Mouse (Mus musculus): ENCODE results near the gene Gabbr2. TPM values are rescaled to one million over a fixed set of nuclear protein-coding genes. Genes with fewer than 3 reads are reported as not detected.

The Gabbr2 gene
- polyA plus RNA-seq, 1 experiment, result 0.12 TPM

DNA sequence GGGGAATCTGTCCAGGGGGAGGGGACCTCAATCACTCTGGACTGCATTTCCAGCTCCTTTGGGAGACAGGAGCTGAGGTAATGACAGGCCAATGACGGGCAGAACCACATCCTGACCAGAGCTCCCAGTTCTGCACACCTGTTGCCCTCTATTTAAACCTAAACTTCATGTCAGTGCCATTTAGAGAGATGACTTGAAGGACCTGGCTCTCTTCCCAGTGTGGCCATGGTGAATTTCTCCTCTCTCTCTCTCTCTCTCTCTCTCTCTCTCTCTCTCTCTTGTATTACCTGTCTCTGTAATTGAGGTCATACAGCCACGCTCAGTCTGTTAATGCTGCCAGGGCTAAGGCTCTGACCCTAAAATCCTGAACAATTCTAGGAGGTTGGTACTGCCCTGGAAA is 58.1 kb downstream of the Gabbr2 start:
- DNase-seq (ENCODE audit: low read depth, low spot score), result no peak
- WGBS, result 41% methylated on average over 2 of the region's 2 CpGs

DNA sequence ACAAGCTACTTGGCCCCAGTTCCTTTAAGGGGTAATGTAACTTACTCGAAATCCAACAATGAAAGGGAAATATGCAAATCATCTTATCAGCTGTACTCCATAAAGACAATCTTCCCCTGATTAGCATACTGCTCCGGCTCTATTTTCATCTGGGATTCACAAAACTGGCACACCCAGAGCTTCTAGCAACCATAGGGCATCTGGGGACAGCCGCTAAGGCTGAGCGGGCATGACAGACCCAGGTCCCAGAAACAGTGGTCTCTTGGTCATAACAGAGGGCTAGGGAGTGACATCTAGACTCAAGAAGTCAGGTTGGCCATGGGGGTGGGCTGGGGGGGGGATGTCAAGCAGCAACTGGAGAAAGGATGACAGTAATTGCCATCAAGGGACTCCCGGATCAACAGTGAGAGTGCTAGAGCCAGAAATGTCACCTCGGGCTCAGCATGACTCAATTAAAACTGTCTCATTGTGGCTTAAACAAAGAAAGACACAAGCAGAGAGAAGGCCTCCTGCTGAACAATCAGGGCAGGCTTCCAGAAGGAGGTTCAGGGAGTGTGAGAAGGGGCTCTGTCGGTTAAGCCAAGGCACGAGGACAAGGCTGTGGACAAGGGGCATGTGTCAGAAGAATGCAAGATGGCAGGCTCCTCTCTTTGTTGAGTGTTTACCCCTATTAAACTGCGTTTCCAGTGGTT is 59.8 kb downstream of the Gabbr2 start:
- WGBS, result 66% methylated on average over 9 of the region's 9 CpGs

DNA sequence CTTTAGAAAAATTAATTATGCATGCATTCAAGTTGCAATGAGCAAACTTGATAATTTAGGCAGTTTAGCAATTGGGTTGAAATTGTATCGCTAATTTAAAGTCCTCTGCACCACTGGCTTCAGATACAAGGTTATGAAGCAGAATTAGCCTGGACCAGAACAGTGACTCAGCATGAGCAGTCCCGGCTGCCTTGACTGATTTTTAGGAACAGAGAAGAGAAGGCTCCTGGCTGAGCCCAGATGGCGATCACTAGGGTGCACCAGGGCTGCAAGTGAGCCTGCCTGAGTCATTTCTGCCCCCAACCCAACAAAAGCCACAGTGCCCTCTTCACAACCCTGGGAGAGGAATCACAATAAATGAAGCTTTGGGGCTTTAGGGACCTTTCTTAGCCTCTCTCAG is 63.6 kb downstream of the Gabbr2 start:
- WGBS, result 59% methylated on average over 3 of the region's 3 CpGs
- DNase-seq (ENCODE audit: low read depth, low spot score), result no peak

More for the DNA sequence above, 59.8 kb downstream of the Gabbr2 start:
- DNase-seq (ENCODE audit: low read depth, low spot score), result no peak

DNA sequence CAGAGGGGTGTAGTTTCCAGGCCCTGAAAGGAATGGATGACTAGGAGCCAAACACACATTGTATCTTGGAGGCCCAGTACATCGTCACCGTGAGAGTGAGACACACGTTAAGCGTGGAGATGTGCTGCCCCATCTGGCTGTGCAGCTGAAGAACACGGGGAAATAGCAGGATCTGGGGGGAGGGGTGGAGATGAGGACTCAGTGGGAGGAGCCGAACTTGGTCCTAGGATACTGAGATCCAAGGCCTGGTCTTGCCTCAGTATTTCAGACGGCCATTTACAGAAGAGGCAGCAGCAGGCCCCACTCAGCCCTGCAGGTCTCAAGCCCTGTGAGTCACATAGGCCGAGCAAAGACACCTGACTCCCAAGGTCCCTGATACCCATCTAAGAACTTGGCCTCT is 72.5 kb downstream of the Gabbr2 start:
- no peak for DNase-seq (ENCODE audit: low read depth, low spot score)
- WGBS, result 49% methylated on average over 8 of the region's 8 CpGs

DNA sequence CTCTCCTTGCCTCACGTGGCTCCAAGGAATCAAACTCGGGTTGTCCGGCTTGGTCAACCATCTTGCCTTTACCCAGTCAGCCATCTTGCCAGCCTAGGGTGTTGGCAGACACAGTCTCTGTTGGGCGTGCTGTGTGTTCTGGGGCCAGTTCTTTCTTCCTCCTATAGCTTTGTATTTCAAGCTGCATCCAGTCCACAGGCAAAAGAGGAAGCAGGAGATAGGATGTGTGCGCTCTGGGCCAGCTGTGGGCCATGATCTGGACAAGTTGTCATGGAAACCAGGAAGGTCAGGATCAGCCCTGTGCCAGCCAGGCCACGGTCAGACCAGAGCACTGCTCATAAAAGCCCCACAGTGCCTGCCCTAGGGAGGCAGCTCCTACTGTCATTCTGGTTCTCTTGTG is 74.9 kb downstream of the Gabbr2 start:
- no peak for DNase-seq (ENCODE audit: low read depth, low spot score)
- WGBS, result 70% methylated on average over 6 of the region's 6 CpGs

DNA sequence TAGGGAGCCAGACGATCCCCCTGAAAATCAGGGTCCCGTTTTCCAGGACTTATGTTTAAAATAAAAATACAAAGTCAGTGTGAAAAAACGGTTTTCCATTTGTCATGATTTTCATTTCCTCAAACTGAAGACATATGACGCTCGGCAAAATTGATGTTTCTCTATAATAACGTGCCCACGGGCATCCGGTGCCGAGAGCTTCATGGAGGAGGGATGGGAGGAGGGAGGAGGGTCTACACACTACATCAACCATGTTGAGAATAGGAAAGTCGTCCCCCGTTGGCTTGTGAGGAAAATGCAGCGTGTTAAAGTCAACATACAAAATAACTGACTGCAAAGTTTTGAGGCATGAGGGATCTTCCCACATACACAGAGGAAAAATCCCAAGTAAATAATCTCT is 75.7 kb downstream of the Gabbr2 start:
- DNase-seq (ENCODE audit: low read depth, low spot score), result no peak
- WGBS, result 81% methylated on average over 12 of the region's 12 CpGs

DNA sequence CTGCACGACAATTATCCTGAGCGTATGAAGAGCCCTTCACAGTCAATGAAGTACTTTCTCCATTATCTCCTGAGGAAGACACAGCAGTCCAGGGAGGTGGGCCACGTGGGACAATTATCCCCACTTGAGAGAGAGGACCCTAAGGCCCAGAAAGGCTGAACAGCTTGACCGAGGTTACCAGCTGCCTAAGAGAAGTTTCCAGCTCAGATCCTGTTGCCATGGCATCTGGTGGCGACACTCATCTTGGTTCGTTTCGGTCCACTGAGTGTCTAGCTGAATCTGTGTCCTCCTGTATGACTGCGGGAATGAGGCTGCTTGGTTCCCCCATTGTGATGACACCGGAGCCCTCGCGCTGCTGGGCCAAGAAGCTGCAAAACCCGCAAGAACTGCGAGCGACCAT is 76.2 kb downstream of the Gabbr2 start:
- DNase-seq (ENCODE audit: low read depth, low spot score), result no peak
- 89% methylated on average over 14 of the region's 14 CpGs for WGBS

DNA sequence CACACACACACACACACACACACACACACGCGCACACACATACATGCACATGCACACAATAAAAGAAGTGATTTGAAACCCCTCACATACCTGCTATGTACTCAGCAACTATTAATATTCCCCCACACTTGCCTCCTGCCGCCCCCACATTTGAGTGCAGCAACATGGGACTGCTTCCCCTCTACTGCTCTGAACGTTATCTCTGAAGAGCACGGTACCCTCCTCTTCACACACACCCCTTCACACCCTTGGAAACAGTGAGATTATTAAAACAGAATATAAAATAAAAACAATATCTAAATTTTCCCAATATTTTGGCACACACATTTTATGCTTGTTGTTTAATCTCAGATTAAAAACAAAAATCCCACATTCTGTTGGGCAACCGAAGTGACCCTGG is 77.1 kb downstream of the Gabbr2 start:
- DNase-seq (ENCODE audit: low read depth, low spot score), result no peak

DNA sequence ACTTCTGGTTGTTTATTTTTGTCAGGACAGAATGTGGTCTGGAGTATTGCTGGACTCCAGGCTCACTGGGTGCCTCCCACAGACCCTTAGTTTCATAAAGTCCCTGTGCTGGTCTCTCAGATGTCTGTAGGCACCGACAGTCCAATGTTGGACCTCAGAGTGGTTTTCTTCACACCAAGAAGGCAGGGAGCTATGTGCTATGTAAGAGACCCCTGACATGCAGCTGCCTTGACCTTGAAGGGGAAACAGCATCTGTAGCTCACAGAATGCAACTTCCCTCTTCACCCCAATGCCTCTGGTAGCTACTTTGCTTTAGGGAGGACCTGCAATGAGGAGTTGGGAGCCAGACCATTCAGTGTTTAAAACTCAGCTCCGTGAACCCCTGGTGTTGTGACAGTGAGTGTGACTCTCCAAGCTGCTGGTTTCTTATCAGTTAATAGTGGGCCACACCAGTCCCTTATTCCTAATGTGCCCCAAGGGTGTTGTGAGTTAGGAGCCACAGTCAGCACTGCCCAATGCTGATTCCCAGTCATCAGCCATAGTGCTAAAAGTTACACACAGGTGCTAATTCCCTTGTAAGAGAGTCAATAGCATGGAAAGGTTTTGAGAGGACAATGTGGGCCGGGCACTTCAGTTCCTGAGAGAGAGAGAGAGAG is 85.5 kb downstream of the Gabbr2 start:
- WGBS, result 64% methylated on average over 3 of the region's 3 CpGs
- DNase-seq (ENCODE audit: low read depth, low spot score), result no peak

More for the DNA sequence above, 77.1 kb downstream of the Gabbr2 start:
- 85% methylated on average over 6 of the region's 6 CpGs for WGBS

DNA sequence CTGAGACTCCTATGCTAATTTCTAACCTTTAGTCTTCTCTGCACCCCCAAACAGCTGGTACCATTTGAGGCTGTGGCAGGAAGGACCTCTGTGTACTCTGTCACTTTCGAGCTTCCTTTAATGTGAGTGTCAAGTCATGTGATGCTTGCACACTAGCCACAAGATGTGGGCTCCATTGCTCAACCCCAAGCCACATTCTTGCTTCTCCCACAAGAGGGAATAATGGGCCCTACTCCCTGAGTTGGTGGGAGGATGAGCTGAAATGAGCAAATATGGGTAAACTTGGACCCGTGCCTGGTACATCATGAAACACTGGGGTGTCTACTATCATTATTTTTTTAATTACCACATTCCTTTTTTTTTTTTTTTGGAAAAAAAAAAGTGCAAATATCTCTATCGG is 86.5 kb downstream of the Gabbr2 start:
- 47% methylated on average over 3 of the region's 3 CpGs for WGBS
- no peak for DNase-seq (ENCODE audit: low read depth, low spot score)

DNA sequence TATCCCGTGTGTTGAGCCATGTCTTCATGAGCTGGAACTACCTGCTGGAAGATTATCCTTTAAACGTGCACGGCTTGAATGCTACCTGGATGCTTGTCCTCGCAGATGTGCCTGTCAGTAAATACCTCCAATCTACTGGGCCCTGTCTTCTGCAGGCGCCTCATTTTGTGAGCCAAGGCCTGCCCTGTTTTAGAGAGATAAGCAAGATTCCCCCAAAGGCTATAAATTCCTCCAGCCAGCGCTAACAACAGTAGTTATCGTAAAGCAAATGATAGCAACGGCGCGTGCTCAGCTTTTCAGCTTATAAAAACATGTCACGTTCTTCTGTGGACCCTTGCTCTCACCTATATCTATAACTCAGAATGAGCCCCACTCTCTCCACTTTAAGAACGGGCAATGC is 87.5 kb downstream of the Gabbr2 start:
- DNase-seq (ENCODE audit: low read depth, low spot score), result no peak
- 12% methylated on average over 12 of the region's 12 CpGs for WGBS

DNA sequence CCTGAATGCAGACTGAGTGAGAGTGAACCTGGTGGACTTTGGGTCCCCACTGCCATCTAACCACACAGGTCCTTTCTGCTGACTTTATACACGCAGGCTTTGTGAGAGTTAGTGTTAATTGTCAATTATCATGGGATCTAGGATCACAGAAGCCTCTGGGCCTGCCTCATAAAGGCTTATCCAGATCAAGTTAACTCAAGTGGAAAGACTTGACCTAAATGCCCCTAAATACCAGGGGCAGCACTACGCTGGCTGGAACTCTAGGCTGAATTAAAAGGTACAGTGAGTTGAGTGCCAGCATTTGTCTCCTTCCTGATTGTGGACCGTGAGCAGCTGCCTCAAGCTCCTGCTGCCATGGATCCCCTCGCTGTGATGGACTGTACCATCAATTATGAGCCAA is 93.1 kb downstream of the Gabbr2 start:
- 73% methylated on average over 4 of the region's 4 CpGs for WGBS
- no peak for DNase-seq (ENCODE audit: low read depth, low spot score)

DNA sequence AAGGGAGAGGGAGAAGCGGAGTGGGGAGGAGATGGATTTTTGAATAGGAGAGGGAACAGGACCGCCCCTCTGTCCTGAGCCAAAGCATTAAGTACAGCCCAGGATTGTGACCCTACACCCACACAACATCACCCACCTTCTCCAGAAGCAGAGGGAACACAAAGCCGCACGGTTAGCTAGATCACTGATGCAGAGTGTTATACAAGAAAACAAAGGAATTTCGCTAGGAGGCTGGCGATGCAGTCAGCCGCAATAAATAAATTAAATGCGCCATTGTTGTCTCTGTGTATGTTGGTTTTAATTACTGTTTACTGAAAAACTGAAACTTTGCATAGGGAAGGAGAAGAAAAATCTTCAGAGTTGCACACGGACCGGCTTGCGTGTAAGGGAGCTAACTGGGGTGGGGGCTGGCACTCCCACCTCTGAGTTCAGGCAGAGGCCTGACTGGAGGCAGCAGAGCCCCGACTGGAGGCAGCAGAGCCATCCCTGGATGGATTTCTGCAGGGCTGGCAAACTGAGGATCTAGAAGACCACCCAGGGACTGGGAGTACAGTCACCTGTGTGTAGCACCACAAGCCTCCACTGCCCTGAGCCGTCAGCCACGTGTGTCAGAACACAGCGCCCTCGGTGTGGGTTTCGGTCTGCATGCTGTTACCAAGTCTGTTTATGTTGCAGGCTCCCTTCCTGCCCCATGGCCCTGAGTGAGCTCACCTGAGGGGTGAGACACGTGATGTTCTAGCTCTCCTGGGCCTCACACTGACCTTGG is 93.9 kb downstream of the Gabbr2 start:
- DNase-seq (ENCODE audit: low read depth, low spot score), result no peak
- 65% methylated on average over 18 of the region's 18 CpGs for WGBS

DNA sequence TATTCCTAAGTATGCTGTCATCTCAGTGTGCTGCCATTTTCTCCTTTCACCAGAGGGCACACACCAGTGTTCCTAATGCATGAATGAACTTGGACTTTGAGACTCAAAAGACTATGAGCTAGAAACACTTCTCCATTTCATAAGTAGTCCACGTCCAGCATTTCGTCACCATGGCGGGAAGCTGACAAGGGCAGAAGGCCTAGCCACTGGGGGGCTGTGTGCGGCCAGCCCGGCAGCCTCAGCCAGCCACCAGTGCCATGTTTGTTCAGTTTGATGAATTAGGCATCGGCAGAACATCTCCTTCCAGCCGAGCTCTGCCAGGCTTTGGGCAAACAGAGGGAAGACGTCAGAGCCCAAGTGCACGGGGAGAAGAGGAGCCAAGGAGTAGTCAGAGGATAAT is 97.5 kb downstream of the Gabbr2 start:
- no peak for DNase-seq (ENCODE audit: low read depth, low spot score)
- WGBS, result 46% methylated on average over 9 of the region's 9 CpGs

DNA sequence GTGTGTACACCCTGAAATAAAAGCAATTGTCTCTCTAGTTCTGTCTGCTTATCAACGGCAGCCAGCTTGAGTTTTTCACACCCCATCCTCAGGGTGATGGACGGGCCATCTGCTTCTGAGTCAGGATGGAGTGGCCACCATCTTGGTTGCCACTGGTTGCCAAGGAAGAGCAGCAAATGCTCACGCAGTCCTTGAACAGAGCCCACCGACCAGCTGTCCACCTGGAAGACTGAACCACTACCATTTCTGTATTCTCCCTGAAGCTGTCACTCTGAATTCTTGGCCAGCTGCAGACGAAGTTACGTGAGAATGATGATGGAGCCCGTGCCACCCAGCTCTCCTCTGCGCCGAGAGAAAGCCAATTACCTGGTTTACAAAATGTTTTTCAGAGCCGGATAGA is 102.5 kb downstream of the Gabbr2 start:
- 77% methylated on average over 10 of the region's 10 CpGs for WGBS
- DNase-seq (ENCODE audit: low read depth, low spot score), result no peak

DNA sequence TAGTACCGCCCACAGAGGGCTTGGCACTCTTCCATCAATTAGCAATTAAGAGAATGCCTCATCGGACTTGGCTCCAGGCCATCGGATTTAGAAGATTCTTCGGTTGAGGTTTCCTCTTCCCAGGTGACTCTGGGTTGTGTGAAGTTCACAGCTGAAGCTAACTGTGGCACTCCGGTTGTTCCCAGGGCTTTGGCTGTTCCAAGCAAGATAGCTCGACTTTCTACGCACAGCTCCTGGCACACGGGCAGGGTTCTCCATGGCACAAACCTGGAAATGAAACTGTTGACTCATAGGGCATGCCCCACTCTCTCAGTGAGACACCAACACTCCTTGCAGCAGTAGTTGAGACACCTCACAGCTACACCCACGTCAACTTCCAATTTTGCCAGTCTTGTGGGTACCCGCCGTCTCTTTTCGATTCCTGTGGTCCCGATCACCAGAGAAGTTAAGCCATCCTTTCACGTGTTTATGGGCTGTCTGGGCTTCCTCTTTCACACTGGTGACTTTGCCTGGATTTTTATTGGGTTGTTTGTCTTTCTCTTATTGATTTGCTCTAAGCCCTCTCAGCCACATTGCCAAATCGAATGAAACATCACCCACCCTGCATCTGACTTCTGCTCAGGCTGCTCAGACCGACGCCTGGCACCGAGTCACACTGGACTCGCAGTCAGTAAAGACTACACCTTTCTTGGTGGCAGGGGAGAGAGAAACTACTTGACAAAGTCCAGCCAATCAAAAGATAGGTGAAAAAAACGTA is 105.9 kb downstream of the Gabbr2 start:
- 70% methylated on average over 20 of the region's 20 CpGs for WGBS
- DNase-seq (ENCODE audit: low read depth, low spot score), result no peak

DNA sequence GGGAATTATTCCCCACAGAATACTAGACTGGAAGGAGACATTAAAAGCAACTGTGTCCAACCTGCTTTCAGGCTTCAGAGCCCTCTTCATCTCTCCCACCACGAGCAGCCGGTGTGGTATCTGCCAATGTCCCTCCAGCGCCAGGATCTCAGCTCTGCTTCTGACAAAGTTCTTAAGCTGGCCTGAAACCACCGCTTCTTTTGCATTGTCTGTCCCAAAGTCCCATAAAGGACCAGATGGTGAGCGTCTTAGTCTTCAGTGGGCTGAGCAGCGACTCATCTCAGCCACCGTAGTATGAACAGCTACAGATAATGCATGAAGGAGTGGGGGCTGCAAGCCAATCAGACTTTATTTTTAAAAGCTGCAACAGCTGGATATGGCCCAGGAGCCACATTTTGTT is 107.5 kb downstream of the Gabbr2 start:
- WGBS, result 72% methylated on average over 7 of the region's 7 CpGs

DNA sequence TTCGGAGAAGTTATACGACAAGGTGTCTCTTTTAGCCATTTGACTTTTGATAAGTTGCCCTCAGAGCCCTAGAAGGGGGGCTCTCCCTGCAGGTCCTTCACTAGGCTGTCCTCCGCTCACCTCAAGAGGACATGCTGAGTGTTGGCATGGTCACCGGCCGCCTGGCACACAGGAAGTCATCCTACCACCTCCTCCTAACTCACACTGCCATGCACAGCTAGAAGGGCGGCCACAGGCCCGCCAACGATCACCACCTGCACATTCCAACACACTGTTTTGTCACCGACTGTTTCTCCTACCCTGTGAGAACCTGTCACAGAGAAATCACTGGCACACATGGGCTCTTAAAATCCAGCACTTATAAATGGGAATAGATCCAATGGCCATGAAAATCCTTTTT is 108.1 kb downstream of the Gabbr2 start:
- no peak for DNase-seq (ENCODE audit: low read depth, low spot score)
- WGBS, result 77% methylated on average over 9 of the region's 9 CpGs

More for the DNA sequence above, 107.5 kb downstream of the Gabbr2 start:
- DNase-seq (ENCODE audit: low read depth, low spot score), result no peak

DNA sequence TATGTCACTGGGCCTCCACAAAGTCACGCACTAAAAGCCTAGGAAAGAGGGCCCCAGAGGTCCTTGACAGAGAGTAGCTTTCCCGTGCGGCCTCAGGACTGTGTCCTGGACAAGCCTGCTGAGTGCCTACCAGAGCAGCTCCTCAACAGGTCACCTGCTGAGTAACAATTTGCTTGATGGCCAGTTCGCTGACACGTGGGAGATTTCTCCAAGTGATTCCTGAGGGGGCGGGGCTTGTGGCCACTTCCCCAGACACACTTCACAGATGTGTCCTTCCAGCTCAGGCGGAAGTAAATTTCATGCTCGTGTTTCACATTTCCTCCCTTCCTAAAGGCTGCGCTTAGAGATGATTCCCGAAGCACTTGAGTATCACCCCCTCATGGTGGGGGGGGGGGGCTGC is 108.6 kb downstream of the Gabbr2 start:
- 48% methylated on average over 10 of the region's 10 CpGs for WGBS
- DNase-seq (ENCODE audit: low read depth, low spot score), result no peak

DNA sequence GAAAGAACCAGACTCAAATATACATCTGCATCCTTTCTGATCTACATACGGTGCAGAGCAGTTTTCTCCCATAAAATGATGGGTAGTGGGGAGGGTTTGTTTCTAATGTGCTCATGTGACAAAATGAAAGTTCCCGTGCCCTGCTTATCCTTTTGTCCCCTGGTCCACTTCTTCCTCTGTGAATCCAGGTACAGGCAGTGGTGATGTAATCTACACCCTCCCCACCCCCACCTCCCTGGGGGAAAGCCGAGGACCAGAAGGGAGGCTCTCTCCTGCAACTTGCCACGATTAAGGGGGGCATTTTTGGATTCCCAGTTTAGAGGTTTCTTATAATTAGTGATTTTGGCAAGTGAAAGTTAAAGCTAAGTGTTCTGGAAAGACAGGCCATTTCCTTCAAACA is 110.4 kb downstream of the Gabbr2 start:
- WGBS, result 26% methylated on average over 4 of the region's 4 CpGs

More for the DNA sequence above, 110.4 kb downstream of the Gabbr2 start:
- DNase-seq (ENCODE audit: low read depth, low spot score), result no peak

All from large intestine, adult 2 months (tissue).